Mouse (Mus musculus): ENCODE results near the gene Dazap1.

DNA sequence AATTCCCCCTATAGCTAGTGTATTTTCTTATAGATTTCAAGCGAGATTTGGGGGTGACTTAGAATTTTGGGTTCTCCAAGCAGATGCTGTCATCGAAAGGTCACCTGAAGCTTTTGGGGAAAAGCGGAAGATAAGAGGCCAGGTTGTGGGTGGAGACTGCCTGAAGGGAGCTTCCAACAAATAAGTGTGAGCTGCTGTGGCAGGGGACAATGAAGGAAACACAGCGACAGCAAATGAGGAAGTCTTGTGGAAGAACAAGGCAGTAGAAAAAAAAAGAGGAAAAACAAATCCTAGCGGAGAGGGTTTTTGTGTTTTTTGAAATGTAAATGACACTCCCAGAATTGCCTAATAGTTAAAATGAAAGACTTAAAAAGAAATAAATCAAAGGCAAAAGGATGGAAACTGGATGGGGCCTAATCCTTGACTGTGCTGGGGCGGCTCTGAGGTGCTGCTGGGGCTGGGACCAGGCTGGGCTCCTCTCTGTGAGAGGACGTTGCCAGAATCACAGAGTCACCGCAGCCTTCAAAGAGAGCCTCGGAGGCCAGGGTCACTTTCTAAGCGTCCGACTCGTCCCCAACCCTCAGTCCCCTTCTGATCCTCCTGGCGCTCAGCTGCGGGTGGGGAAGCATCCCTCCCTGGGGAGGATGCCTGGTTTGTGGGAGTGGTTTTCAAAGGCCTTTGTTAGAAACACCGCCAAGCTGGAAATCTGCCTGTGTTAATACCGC, 46.1 kb upstream of the Dazap1 start:
- no peak for TF ChIP-seq CTCF (conservative IDR thresholded peaks at IDR 0.05; ENCODE audit: low read length)
- no peak for TF ChIP-seq POU5F1 (IDR thresholded peaks at IDR 0.05; ENCODE audit: borderline replicate concordance, low read length)
- no peak for TF ChIP-seq NANOG (IDR thresholded peaks at IDR 0.05; ENCODE audit: borderline replicate concordance, low read length)
